Mouse (Mus musculus) spleen, adult 2 months (tissue): ENCODE results near the gene Mapt. TPM values are rescaled to one million over a fixed set of nuclear protein-coding genes. Genes with fewer than 3 reads are reported as not detected.

Source experiments
- DNase-seq, 2 experiments: peaks; one replicate each; pipeline versions ENCODE4 v3.0.0 to v3.0.0-alpha.2; 2012 to 2021; ENCODE audit warnings: low spot score in 2 of 2, low read depth in 1 of 2
- H3K27ac ChIP-seq: fragments of 200-500 bp; 2 replicates; pipeline ENCODE4 v1.5.1; 2012; ENCODE audit warnings: low read length, inconsistent platforms; ENCODE audit not compliant: insufficient read depth
- H3K27me3 ChIP-seq: fragments of 200-500 bp; 2 replicates; pipeline ENCODE4 v1.6.1; 2012; ENCODE audit warnings: mild to moderate bottlenecking, moderate library complexity, low read length, inconsistent platforms; ENCODE audit not compliant: control insufficient read depth, insufficient read depth
- H3K36me3 ChIP-seq: fragments of 200-500 bp; 2 replicates; pipeline ENCODE4 v1.6.1; 2012; ENCODE audit warnings: mild to moderate bottlenecking, low read length, inconsistent platforms; ENCODE audit not compliant: control insufficient read depth, insufficient read depth
- H3K4me1 ChIP-seq: fragments of 200-500 bp; 2 replicates; pipeline ENCODE4 v1.6.1; 2011; ENCODE audit warnings: inconsistent platforms; ENCODE audit not compliant: control insufficient read depth, insufficient read depth, insufficient read length
- H3K4me3 ChIP-seq: fragments of 200-500 bp; 2 replicates; pipeline ENCODE4 v1.5.1; 2011; ENCODE audit warnings: mild to moderate bottlenecking, inconsistent platforms; ENCODE audit not compliant: insufficient read depth, insufficient read length; ENCODE audit errors: extremely low read depth
- CTCF ChIP-seq: fragments of 200-500 bp; IDR thresholded peaks from 2 replicates; pipeline ENCODE4 v1.5.1; 2011; ENCODE audit warnings: mild to moderate bottlenecking, inconsistent platforms; ENCODE audit not compliant: insufficient read depth, insufficient read length, insufficient replicate concordance; ENCODE audit errors: extremely low read depth
- POLR2A ChIP-seq: fragments of 200-500 bp; IDR thresholded peaks from 2 replicates; pipeline ENCODE4 v1.6.1; 2011; ENCODE audit warnings: low read depth, low read length, inconsistent platforms
- WGBS: fragments of 180-500 bp; shearing (Covaris S2); methylation state at CpG from one replicate; pipeline ENCODE4 v1.1.7; 2018; 5-methylcytosine and 5-hydroxymethylcytosine counted together
- polyA plus RNA-seq: library from polyadenylated mRNA; depleted of rRNA; stranded (reverse); fragments of >200 nt; gene quantifications from 2 replicates; pipeline ENCODE4 v1.2.3, GENCODE M21; 2012

The Mapt gene
- polyA plus RNA-seq, 1 experiment, result 0.57 TPM

DNA sequence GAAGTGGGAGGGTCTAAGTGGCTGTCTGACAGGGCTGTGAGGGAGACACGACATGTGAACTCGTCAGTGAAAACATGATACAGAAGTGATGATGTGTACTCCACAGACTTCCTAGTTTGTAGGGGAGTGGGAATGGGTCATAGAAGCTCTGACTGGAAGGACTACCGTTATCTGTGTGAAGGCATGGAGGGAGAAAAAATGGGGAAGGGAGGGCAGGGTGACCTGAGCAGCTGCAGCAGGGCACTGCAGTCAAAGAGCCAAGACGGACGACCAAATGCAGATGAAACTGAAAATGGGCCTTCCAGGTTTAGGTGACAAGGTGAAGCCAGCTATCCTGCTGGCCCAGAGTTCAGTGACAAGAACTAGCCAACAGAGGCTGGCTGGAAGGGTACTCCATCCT is 102.9 kb downstream of the Mapt start:
- H3K27ac ChIP-seq, result no peak overlapping the region
- H3K36me3 ChIP-seq, result peaks cover 36% of the 10 kb centered on the region
- no peak for DNase-seq
- no peaks in the 10 kb centered on the region for H3K27me3 ChIP-seq
- no peak overlapping the region for H3K4me3 ChIP-seq
- WGBS, result 81% methylated on average over 5 of the region's 5 CpGs
- H3K4me1 ChIP-seq, result no peaks in the 10 kb centered on the region
- no peak for TF ChIP-seq CTCF
- no peak for TF ChIP-seq POLR2A

DNA sequence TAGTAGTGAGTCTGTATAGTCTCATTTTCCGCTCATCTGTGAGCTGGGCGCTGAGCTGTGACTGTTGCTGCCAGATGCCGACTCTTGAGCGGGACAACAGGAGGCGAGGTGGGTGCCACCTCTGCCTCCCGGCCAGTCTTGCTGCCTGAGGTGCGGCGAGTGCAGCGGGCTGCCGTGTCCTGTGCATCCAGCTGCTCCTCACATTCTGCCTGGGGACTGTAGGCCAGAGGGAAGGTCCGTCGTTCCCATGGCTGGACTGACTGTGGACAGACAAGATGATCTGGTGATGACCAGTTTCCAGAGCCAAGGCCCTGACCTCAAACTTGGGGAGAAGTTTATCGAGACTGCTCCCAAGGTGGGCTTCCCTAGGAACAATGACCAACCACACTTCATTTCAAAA is 103.8 kb downstream of the Mapt start:
- peaks cover 41% of the 10 kb centered on the region for H3K36me3 ChIP-seq
- no peak overlapping the region for H3K4me3 ChIP-seq
- no peaks in the 10 kb centered on the region for H3K4me1 ChIP-seq
- no peaks in the 10 kb centered on the region for H3K27me3 ChIP-seq
- TF ChIP-seq CTCF, result no peak
- no peak for TF ChIP-seq POLR2A
- DNase-seq, result no peak
- H3K27ac ChIP-seq, result no peak overlapping the region
- WGBS, result 94% methylated on average over 13 of the region's 13 CpGs

DNA sequence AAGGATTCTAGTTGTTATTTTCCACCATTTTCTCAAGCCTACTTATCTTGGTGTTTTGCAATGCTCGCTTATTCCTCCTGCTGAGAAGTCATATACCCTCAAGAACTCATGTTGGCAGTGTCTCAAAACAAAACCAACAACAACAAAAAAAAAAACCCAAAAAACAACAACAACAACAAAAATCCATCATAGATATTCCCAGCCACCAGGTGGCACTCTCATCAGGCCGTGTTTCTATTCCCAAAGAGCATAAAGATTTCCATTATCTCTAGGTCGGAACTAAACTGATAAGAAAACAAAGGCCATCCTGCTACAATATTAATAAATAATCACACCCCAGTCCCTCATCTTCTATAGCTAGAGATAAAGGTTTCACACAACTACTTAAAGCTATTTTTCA is 115.7 kb downstream of the Mapt start:
- Histone ChIP-seq H3K36me3 (peaks cover 35% of the 10 kb centered on the region), H3K27me3 (no peaks in the 10 kb centered on the region), H3K4me3 (no peak overlapping the region), H3K27ac (no peak overlapping the region), H3K4me1 (no peaks in the 10 kb centered on the region)
- TF ChIP-seq POLR2A (no peak), CTCF (no peak)
- DNase-seq, result no peak
- WGBS, result 71% methylated on average over 3 of the region's 3 CpGs

DNA sequence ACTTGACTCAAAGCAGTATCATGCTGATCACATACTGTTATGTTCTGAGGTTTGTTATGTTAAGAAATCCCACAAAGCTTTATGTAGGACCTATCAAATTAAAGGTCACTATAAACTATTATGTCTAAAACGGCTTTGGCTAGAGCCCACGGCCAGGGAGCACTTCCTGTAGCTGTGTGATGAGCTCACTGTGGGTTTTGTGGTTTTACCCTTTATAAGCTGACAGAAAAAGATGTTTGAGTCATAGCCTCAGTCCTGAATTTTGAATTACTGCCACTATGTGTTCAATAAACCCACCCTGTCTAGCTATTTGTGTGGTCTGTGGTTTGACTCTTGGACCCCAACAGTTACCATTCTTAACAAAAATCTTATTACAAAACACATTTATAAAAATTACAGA is 130.6 kb downstream of the Mapt start:
- 0% methylated on average over 2 of the region's 2 CpGs for WGBS
- no peak overlapping the region for H3K27ac ChIP-seq
- no peaks in the 10 kb centered on the region for H3K27me3 ChIP-seq
- H3K4me1 ChIP-seq, result no peaks in the 10 kb centered on the region; the same call in 1 of the 2 replicates
- peak in 1 of 2 experiments; percentile 42 for DNase-seq
- H3K4me3 ChIP-seq, result no peak overlapping the region
- TF ChIP-seq POLR2A (no peak), CTCF (no peak)
- peaks cover 6% of the 10 kb centered on the region for H3K36me3 ChIP-seq

DNA sequence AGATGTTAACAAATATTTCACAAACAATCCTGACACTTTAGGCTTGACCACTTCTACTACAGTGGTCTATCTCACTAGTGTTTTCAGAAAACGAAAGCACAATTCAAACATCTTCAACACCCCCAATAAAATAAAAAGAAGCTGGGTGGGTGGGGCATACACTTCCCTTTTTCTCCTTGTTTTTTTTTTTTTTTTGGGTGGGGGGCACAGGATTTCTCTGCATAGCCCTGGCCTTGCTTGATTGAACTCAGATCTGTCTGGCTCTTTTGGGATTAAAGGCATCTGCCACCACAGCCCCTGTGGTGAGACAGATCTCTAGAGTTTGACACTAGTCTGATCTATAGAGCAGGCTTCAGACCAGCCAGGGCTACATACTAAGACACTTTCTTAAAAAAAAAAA is 131.5 kb downstream of the Mapt start:
- Histone ChIP-seq H3K4me1 (no peaks in the 10 kb centered on the region; the same call in 1 of the 2 replicates), H3K27ac (no peak overlapping the region), H3K4me3 (no peak overlapping the region), H3K36me3 (peaks cover 2% of the 10 kb centered on the region; the same call in 1 of the 2 replicates), H3K27me3 (no peaks in the 10 kb centered on the region)
- DNase-seq, result no peak
- 49% methylated on average over 1 of the region's 1 CpGs for WGBS
- TF ChIP-seq POLR2A (no peak), CTCF (no peak)

DNA sequence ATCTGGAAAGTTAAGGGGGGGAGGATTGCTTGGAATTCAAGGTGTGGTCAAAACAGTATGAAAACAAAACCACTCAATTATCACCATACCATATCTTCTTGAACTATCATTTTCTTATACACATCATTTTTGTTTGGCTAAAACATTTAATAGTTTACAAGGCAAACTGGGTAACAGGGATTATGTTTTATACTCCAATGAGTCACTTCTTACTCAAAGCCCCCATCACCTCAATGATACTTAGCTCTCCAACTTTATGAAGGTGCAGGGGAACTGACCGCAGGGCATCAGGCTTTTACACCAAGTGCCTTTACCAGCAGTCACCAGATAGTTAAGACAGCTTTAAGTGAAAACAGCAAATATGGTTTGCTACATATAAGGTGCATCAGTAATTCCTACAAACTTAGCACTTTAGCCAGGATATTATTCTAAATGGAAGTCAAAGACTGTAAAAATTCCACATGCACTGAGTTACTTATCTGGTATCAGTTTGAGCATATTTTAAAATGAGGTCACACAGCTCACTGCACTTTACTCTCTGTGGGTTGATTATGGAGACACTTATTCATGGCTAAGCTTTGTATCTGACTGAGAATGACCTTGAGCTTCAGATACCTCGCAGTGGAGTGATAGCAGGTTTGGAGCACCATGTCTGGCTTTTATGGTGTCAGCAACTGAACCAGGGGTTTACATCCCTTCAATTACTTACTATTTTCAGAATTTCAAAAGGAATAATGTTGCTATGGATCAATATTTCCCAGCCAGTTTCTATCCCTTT is 132.8 kb downstream of the Mapt start:
- H3K27ac ChIP-seq, result no peak overlapping the region
- no peaks in the 10 kb centered on the region for H3K27me3 ChIP-seq
- no peaks in the 10 kb centered on the region; the same call in 1 of the 2 replicates for H3K4me1 ChIP-seq
- H3K36me3 ChIP-seq, result peaks cover 2% of the 10 kb centered on the region; the same call in 1 of the 2 replicates
- no peak for DNase-seq
- H3K4me3 ChIP-seq, result no peak overlapping the region
- 85% methylated on average over 2 of the region's 2 CpGs for WGBS
- TF ChIP-seq CTCF, result no peak
- no peak for TF ChIP-seq POLR2A

DNA sequence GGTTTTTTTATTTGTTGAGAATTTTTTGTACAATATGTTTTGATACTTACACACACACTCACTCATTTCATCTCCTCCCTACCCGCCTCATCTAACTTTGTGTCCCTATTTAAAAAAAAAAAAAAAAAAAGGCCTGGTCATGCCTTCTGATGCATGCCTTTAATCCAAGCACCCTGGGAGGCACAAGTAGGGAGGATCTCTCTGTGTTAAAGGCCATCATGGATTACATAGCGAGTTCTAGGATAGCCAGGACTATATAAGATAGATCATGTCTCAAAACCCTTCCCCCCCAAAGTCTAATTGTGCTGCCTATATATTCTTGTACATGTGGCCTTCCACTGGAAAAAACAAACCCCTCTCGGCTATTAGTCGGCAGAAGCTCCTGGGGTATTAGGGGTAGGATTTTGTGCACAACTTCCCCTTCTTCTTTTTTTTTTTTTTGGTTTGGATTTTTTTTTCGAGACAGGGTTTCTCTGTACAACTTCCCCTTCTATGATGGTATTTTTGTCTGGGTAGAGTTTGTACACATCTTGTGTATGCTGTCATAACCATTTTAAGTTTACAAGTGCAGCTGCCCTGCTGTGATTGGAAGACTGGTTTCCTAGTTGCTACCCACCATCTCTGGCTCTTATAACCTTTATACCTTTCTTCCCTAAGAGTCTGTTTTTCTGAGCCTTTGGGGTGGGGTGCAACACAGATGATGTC is 136.4 kb downstream of the Mapt start:
- peak in 1 of 2 experiments; percentile 12 for DNase-seq
- TF ChIP-seq CTCF (no peak), POLR2A (no peak)
- WGBS, result 43% methylated on average over 5 of the region's 5 CpGs
- no peaks in the 10 kb centered on the region; the same call in 1 of the 2 replicates for H3K4me1 ChIP-seq
- no peak overlapping the region for H3K4me3 ChIP-seq
- H3K36me3 ChIP-seq, result peaks cover 2% of the 10 kb centered on the region; the same call in 1 of the 2 replicates
- peak overlapping the region; percentile 50; the same call in 1 of the 2 replicates for H3K27ac ChIP-seq
- H3K27me3 ChIP-seq, result no peaks in the 10 kb centered on the region
